Mouse (Mus musculus): ENCODE measurements around the gene Trim27. TPM values are rescaled to one million over a fixed set of nuclear protein-coding genes. Genes with fewer than 3 reads are reported as not detected.

The Trim27 gene
- polyA plus RNA-seq, 1 experiment from 2014 or later: 155 TPM

DNA sequence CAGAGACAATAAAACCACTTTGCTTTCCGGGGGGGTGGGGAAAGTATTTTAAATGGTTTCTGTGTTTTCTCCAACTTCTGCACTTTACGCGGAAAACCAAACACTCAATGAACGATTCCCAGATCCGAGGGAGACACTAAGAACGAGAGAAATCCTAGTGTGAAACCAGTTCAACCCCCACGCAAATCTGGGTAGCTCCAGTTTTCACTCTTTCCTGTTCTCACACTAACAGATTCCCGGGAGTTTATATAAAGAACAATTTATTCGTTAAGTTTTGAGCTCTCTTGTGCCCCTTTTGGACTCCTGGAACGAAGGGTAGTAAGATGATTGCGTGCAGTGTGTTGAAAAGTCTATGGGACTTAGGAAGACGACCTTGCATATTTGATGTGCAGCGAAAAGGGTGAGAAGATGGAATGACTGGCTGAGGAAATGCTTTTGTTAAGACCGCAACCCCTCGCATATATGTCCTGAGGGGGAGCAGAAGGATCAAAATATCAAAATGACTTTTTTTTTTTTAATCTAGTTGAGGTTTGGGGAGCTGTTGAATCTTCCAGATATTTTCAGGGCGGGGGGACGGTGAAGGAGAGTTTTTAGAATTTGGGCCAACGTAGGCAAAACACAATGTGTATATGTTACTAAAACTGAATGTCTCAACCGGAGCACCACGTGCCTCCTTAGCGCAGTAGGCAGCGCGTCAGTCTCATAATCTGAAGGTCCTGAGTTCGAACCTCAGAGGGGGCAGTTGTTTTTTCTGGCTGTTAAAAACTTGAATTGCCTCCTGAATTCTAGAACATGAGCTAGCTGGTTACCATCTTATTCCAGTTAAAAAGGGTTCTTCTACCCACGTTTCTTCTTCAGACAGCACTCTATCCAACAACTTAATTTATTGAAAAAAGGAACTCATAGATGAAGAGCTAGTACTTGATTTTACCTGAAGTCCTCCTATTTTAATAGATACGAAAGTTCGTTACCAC is 12.0 kb upstream of the Trim27 start:
- peaks cover 4% of the 10 kb centered on the region; the same call in 1 of the 2 replicates for H3K4me1 ChIP-seq (replicated peaks)
- peak overlapping the region; percentile 52; the same call in 1 of the 2 replicates for H3K27ac ChIP-seq
- ATAC-seq: peak; percentile 59
- no peaks in the 10 kb centered on the region for H3K36me3 ChIP-seq
- WGBS: 1% methylated on average over 27 of the region's 27 CpGs
- peak overlapping the region; percentile 37; the same call in 1 of the 2 replicates for H3K9ac ChIP-seq
- peak overlapping the region; percentile 72 for H3K4me2 ChIP-seq (replicated peaks)
- H3K27me3 ChIP-seq (replicated peaks): no peaks in the 10 kb centered on the region
- peak overlapping the region; percentile 46 for H3K4me3 ChIP-seq (replicated peaks)
- H3K9me3 ChIP-seq: no peaks in the 10 kb centered on the region

DNA sequence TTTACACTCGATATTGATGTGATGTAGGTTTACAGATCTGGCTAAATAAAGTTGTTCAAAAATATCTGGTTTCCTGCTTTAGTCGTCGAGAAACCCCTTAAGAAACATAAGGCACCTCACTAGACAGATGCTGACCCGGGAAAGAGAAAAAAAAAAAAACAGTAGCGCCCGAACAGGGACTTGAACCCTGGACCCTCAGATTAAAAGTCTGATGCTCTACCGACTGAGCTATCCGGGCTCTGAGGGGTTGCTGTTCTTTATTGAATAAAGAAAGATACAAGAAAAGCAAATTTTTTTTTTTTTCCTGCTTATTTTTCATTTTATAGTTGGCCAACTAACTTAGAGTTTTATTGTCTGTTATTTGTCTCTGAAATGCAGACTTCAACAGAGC is 11.3 kb upstream of the Trim27 start:
- Histone ChIP-seq H3K4me2 (replicated peaks) (peak overlapping the region; percentile 72), H3K9me3 (no peaks in the 10 kb centered on the region), H3K36me3 (no peaks in the 10 kb centered on the region), H3K9ac (no peak overlapping the region), H3K27me3 (replicated peaks) (no peaks in the 10 kb centered on the region), H3K4me1 (replicated peaks) (peaks cover 4% of the 10 kb centered on the region; the same call in 1 of the 2 replicates), H3K4me3 (replicated peaks) (peak overlapping the region; percentile 46), H3K27ac (no peak overlapping the region)
- peak; percentile 54 for ATAC-seq
- under 1% methylated on average over 8 of the region's 8 CpGs for WGBS

DNA sequence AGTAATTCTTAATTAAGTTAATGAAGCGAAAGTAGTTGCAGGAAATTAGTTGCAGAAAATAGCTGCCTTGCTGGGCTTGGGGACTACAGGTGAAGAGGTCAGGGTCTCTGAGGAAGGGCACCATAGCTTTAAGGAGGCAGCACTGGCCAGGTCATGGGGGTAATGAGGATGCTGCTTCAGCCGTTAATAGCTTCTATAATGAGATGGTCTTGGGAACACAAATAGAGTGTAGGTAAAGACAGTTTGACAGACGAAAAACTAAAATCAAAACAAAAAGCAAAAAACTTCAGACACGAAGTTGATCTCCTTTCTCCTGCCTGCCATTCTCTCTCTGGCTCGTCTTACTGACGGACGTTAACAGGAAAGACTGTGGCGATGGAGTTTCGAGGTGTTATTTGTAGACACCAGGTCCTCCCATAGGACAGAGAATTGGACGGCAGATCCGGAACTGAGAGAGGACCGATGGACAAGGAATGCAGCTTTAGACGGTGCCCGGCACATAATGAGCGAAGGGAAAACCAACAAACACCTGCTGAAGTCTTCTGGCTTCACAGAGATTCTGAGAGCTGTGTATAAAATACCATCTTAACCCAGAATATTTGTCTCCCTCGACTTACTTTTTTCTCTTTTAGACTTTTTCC is 10.8 kb upstream of the Trim27 start:
- Histone ChIP-seq H3K4me2 (replicated peaks) (peak overlapping the region; percentile 72), H3K27me3 (replicated peaks) (no peaks in the 10 kb centered on the region), H3K9ac (peak overlapping the region; percentile 50), H3K36me3 (no peaks in the 10 kb centered on the region), H3K4me1 (replicated peaks) (peaks cover 4% of the 10 kb centered on the region; the same call in 1 of the 2 replicates), H3K27ac (no peak overlapping the region), H3K9me3 (no peaks in the 10 kb centered on the region), H3K4me3 (replicated peaks) (peak overlapping the region; percentile 46)
- WGBS: under 1% methylated on average over 16 of the region's 16 CpGs
- no peak for ATAC-seq

DNA sequence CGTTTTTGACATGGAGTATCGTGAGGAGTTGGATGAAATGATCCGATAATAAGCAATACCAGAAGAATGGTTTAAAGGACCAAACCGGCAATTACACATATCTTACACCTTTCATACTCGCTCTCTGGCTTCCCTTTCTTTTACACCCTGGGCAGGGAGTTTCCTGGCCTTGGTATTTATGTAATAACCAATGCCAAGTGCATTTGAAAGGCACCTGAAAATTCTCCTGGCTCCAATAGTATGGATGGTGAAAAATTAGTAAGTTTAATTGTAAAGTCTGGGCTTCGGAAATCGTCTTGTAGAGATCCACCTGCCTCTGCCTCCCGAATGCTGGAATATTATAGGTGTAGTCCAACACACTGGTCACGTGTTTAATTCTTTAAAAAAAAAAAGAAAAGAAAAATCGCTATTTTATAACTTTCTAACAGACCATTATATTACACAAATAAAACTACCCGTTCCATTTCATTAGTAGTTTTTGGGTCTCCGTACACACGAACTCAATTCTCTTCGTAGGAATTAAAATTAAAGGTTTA is 10.1 kb upstream of the Trim27 start:
- Histone ChIP-seq H3K9me3 (no peaks in the 10 kb centered on the region), H3K9ac (no peak overlapping the region)
- 3% methylated on average over 14 of the region's 14 CpGs for WGBS

DNA sequence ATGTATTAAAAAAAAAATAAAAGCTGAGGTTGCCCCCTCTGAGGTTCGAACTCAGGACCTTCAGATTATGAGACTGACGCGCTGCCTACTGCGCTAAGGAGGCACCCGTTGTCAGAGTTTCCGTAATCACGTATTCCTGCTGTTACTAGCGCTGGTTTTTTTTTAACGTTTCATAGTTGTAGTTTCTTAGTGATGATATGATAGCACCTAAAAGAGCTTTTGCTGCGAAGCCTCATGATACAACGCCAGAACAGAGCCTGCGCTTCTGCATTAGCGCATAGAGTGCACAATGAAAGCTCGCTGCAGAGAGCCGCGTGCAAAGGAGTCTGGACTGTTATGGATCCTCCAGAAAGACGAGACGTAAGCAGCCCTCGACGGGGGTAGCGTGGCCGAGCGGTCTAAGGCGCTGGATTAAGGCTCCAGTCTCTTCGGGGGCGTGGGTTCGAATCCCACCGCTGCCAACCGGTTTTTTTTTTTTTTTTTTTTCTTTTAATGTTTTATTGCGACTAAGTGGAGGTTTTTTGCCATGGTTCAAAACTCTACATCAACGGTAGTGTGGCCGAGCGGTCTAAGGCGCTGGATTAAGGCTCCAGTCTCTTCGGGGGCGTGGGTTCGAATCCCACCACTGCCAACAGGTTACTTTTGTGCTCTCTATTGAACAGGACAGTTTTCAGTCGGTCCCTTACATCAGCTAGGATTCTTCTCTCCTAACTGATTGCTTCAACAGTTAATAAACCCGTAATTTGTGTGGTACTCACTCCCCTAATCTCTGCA is 9.4 kb upstream of the Trim27 start:
- ATAC-seq: peak; percentile 81
- Histone ChIP-seq H3K36me3 (no peaks in the 10 kb centered on the region), H3K27me3 (replicated peaks) (no peaks in the 10 kb centered on the region), H3K4me1 (replicated peaks) (peaks cover 4% of the 10 kb centered on the region; the same call in 1 of the 2 replicates), H3K27ac (peak overlapping the region; percentile 72; the same call in 1 of the 2 replicates), H3K9me3 (no peaks in the 10 kb centered on the region), H3K4me3 (replicated peaks) (peak overlapping the region; percentile 51), H3K9ac (peak overlapping the region; percentile 15; the same call in 1 of the 2 replicates), H3K4me2 (replicated peaks) (peak overlapping the region; percentile 72)
- under 1% methylated on average over 39 of the region's 39 CpGs for WGBS

More for the DNA sequence above, 10.1 kb upstream of the Trim27 start:
- peaks cover 4% of the 10 kb centered on the region; the same call in 1 of the 2 replicates for H3K4me1 ChIP-seq (replicated peaks)
- H3K36me3 ChIP-seq: no peaks in the 10 kb centered on the region
- no peaks in the 10 kb centered on the region for H3K27me3 ChIP-seq (replicated peaks)
- H3K4me3 ChIP-seq (replicated peaks): peak overlapping the region; percentile 51
- no peak overlapping the region for H3K27ac ChIP-seq
- no peak for ATAC-seq
- peak overlapping the region; percentile 72 for H3K4me2 ChIP-seq (replicated peaks)

DNA sequence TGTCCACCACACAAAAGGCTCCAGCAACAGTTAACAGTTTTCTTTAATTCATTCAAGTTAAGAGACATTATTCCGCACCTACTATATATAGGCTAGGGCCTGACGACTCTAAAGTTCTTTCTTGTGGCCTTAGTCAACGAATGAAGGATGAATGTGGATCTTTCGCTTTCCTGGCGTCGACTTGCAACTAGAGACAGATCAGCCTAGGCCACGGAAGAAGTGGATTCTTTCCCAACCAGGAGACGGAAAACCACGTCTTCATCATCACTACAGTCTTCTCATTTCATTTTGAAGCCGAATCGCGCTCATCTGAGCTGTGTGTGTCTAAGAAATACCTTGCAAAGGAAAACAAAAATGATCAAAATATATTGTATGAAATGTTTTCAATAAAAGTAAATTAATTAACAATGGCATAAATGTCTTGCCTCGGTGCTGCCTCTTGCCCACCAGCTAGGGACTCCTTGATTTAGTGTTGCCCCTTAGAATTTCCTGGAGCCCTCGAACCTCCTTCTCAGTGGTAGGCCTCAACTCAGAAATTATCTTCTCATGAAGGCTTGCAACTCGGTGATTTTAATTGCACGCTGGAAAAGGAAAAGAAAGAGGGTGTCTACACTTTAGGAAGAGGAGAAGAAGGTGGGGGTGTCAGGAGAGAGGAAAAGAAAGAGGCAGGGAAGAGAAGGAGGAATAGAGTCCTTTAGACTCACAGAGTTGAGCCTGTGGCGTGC is 8.7 kb upstream of the Trim27 start:
- 59% methylated on average over 17 of the region's 17 CpGs for WGBS
- Histone ChIP-seq H3K36me3 (no peaks in the 10 kb centered on the region), H3K27me3 (replicated peaks) (no peaks in the 10 kb centered on the region), H3K9me3 (no peaks in the 10 kb centered on the region), H3K4me1 (replicated peaks) (peaks cover 4% of the 10 kb centered on the region; the same call in 1 of the 2 replicates), H3K9ac (no peak overlapping the region; the same call in 1 of the 2 replicates), H3K4me3 (replicated peaks) (peak overlapping the region; percentile 40), H3K4me2 (replicated peaks) (peak overlapping the region; percentile 72), H3K27ac (0 out of 2 replicates have a peak overlapping the region, but pooled peaks have one; percentile 20)
- ATAC-seq: no peak

DNA sequence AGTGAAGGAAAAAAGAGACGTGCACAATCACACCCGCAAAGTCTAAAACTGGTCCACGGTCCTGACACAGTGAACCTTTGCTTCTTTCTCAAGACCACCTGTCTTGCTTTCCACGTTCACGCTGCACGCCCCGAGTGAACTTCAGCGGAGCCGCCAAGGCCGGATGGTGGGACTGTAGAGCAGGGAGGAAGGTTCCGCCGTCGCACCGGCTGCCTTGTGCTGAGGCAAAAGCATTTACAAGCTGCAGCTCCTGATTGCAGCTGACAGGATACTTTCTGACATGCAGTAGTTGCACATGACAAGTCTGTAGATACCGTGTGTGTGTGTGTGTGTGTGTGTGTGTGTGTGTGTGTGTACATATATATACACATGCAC is 8.1 kb upstream of the Trim27 start:
- peaks cover 4% of the 10 kb centered on the region; the same call in 1 of the 2 replicates for H3K4me1 ChIP-seq (replicated peaks)
- peak overlapping the region; percentile 40 for H3K4me3 ChIP-seq (replicated peaks)
- no peak for ATAC-seq
- WGBS: 16% methylated on average over 15 of the region's 15 CpGs
- H3K27ac ChIP-seq: 0 out of 2 replicates have a peak overlapping the region, but pooled peaks have one; percentile 20
- no peaks in the 10 kb centered on the region for H3K36me3 ChIP-seq
- no peaks in the 10 kb centered on the region for H3K9me3 ChIP-seq
- no peaks in the 10 kb centered on the region for H3K27me3 ChIP-seq (replicated peaks)
- H3K9ac ChIP-seq: no peak overlapping the region; the same call in 1 of the 2 replicates
- peak overlapping the region; percentile 56 for H3K4me2 ChIP-seq (replicated peaks)

DNA sequence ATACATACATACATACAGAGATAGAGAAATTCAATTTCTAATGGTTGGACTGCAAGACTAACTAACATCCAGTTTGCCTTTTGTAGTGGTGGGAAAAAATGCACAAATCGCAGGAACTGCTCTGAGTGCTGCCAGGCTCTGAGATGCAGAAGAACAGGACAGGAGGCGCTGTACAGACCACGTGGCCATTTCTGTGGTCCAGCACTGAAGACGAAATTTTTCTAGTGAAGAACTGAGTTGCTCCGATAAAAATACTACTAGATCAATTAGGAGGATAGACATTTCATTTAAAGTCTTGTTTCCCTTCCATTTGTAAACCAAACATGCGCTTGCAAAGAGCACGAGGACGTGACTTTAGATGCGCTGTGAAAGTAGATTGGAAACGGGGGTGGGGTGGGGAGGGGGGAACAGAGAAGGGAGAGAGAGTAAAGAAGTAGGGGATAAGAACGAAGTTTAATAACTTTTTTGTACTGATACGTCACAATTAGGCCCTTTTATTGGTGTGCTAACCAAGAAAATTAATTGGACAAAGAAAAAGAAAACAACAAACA is 7.6 kb upstream of the Trim27 start:
- Histone ChIP-seq H3K4me2 (replicated peaks) (peak overlapping the region; percentile 56), H3K36me3 (no peaks in the 10 kb centered on the region), H3K9ac (no peak overlapping the region), H3K27me3 (replicated peaks) (no peaks in the 10 kb centered on the region), H3K9me3 (no peaks in the 10 kb centered on the region), H3K4me3 (replicated peaks) (peak overlapping the region; percentile 40), H3K27ac (no peak overlapping the region), H3K4me1 (replicated peaks) (peaks cover 4% of the 10 kb centered on the region; the same call in 1 of the 2 replicates)
- ATAC-seq: no peak
- WGBS: 0% methylated on average over 12 of the region's 12 CpGs

- Histone ChIP-seq H3K27me3 (replicated peaks) (no peaks in the 10 kb centered on the region), H3K4me2 (replicated peaks) (peak overlapping the region; percentile 61), H3K36me3 (no peaks in the 10 kb centered on the region), H3K4me3 (replicated peaks) (peak overlapping the region; percentile 35), H3K9ac (0 out of 2 replicates have a peak overlapping the region, but pooled peaks have one; percentile 26), H3K9me3 (no peaks in the 10 kb centered on the region), H3K27ac (peak overlapping the region; percentile 65; the same call in 1 of the 2 replicates), H3K4me1 (replicated peaks) (peaks cover 4% of the 10 kb centered on the region; the same call in 1 of the 2 replicates)
- WGBS: 1% methylated on average over 16 of the region's 16 CpGs
- ATAC-seq: peak; percentile 60
Measured at GRCm38 (mm10) chr13:21172241-21173027, 6.8 kb upstream of the Trim27 start.

GRCm38 (mm10) chr13:21173072-21173471 is 6.2 kb upstream of the Trim27 start:
- ATAC-seq: peak; percentile 53
- Histone ChIP-seq H3K36me3 (no peaks in the 10 kb centered on the region), H3K4me2 (replicated peaks) (peak overlapping the region; percentile 61), H3K9ac (no peak overlapping the region), H3K27ac (peak overlapping the region; percentile 79), H3K27me3 (replicated peaks) (no peaks in the 10 kb centered on the region), H3K4me1 (replicated peaks) (peaks cover 4% of the 10 kb centered on the region; the same call in 1 of the 2 replicates), H3K9me3 (no peaks in the 10 kb centered on the region), H3K4me3 (replicated peaks) (peak overlapping the region; percentile 35)
- under 1% methylated on average over 11 of the region's 11 CpGs for WGBS
